Mouse (Mus musculus): ENCODE measurements around the gene Slc35b1. TPM values are rescaled to one million over a fixed set of nuclear protein-coding genes. Genes with fewer than 3 reads are reported as not detected.

The Slc35b1 gene
- polyA plus RNA-seq, 1 experiment from 2014 or later, result 128 TPM

- H3K4me2 ChIP-seq (replicated peaks), result no peak overlapping the region
- H3K9ac ChIP-seq, result no peak overlapping the region
- no peak overlapping the region for H3K4me3 ChIP-seq
- ATAC-seq (ENCODE audit: low FRiP score), result no peak
- no peaks in the 10 kb centered on the region for H3K27me3 ChIP-seq
- H3K9me3 ChIP-seq (replicated peaks), result no peaks in the 10 kb centered on the region
- WGBS, result 90% methylated on average over 5 of the region's 5 CpGs
- peaks cover 20% of the 10 kb centered on the region for H3K4me1 ChIP-seq
- no peak overlapping the region for H3K27ac ChIP-seq
- 0 out of 2 replicates have a peak, but pooled peaks cover 7% of the 10 kb centered on the region for H3K36me3 ChIP-seq
These were observed 32.8 kb downstream of the Slc35b1 start for GRCm38 (mm10) chr11:95417341-95417740.

DNA sequence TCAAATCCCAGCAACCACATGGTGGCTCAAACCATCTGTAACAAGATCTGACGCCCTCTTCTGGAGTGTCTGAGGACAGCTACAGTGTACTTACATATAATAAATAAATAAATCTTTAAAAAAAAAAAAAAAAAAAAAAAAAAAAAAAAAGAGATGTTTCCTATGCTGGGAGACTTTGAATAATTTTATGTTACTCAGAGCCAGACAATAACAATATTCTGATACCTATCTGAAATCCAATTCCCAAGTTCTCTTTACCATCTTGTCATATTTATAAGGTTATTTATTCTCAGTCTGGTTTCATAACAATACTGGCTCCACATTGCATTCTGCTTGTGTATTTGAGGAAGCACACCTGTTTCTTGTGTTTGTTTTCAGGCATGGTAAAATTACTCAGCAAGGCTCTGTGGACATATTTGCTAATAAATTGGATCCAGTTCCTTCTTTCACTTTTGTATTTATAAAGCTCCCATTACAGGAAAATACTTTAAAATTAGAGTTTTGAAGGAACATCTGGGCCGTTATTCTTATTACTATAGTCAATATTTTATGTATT is 36.5 kb downstream of the Slc35b1 start:
- Histone ChIP-seq H3K27ac (no peak overlapping the region), H3K36me3 (0 out of 2 replicates have a peak, but pooled peaks cover 7% of the 10 kb centered on the region), H3K4me3 (no peak overlapping the region), H3K27me3 (no peaks in the 10 kb centered on the region), H3K9ac (no peak overlapping the region), H3K9me3 (replicated peaks) (no peaks in the 10 kb centered on the region), H3K4me1 (peaks cover 9% of the 10 kb centered on the region), H3K4me2 (replicated peaks) (no peak overlapping the region)
- ATAC-seq (ENCODE audit: low FRiP score), result no peak
- 73% methylated on average over 2 of the region's 2 CpGs for WGBS

DNA sequence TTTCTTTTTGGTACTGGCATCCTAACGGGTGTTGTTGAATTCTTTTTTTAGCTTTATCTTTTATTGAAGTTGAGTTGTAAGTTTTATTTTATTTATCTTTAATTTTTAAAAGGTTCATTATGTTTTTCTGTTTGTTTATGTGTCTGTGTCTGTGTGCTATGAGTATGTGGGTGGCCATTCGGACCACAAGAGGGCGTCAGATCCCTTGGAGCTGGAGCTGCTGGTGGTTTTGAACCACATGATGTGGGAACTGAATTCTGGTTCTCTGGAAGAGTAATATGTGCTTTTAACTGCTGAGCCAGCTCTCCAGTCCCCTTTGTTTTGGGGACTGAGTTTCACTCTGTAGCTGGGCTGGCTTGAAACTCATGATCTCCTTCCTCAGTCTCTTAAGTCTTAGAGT is 39.0 kb downstream of the Slc35b1 start:
- 85% methylated on average over 3 of the region's 3 CpGs for WGBS
- H3K27me3 ChIP-seq, result no peaks in the 10 kb centered on the region
- H3K9me3 ChIP-seq (replicated peaks), result no peaks in the 10 kb centered on the region
- H3K4me1 ChIP-seq, result no peaks in the 10 kb centered on the region
- no peak for ATAC-seq (ENCODE audit: low FRiP score)
- H3K36me3 ChIP-seq, result 0 out of 2 replicates have a peak, but pooled peaks cover 7% of the 10 kb centered on the region
- H3K4me2 ChIP-seq (replicated peaks), result no peak overlapping the region
- H3K9ac ChIP-seq, result no peak overlapping the region
- no peak overlapping the region for H3K27ac ChIP-seq
- H3K4me3 ChIP-seq, result no peak overlapping the region

DNA sequence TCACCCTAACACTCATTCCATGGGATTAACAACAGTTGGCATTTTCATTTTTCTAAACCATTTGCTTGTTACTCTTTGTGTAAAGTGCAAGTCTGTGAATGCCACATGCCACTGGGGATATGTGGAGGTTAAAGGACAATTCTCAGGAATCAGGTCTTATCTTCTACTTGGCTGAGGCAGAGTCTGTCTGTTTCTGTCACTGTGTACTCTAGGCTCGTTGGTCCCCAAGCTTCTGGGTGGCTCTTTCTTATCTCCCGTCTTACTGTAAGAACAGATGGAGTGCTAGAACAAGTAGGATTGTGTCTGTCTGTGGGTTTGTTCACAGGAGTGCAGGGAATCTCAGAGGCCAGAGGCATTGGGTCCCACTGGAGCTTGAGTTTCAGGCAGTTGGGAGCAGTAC is 46.9 kb downstream of the Slc35b1 start:
- H3K9me3 ChIP-seq (replicated peaks), result no peaks in the 10 kb centered on the region
- H3K9ac ChIP-seq, result no peak overlapping the region
- no peak overlapping the region for H3K27ac ChIP-seq
- H3K4me3 ChIP-seq, result no peak overlapping the region
- WGBS, result 88% methylated on average over 2 of the region's 2 CpGs
- H3K27me3 ChIP-seq, result no peaks in the 10 kb centered on the region
- H3K4me2 ChIP-seq (replicated peaks), result no peak overlapping the region
- ATAC-seq (ENCODE audit: low FRiP score), result no peak
- no peaks in the 10 kb centered on the region for H3K4me1 ChIP-seq
- H3K36me3 ChIP-seq, result no peaks in the 10 kb centered on the region

DNA sequence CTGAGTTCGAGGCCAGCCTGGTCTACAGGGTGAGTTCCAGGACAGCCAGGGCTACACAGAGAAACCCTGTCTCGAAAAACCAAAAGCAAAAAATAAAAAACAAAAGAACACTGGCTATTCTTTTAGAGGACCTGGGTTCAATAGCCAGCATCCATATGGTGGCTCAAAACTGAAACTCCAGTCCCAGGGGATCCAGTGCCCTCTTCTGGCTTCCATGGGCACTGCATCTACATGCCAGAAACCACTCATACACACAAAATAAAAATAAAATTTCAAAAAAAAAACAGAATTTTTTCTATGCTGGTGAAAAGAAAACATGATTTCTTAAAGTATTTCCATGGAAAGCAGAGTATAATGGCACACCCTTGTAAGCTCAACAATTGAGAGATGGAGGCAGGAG is 47.7 kb downstream of the Slc35b1 start:
- Histone ChIP-seq H3K4me1 (no peaks in the 10 kb centered on the region), H3K27me3 (no peaks in the 10 kb centered on the region), H3K36me3 (no peaks in the 10 kb centered on the region), H3K27ac (no peak overlapping the region), H3K4me2 (replicated peaks) (no peak overlapping the region), H3K9me3 (replicated peaks) (no peaks in the 10 kb centered on the region), H3K4me3 (no peak overlapping the region), H3K9ac (no peak overlapping the region)
- no peak for ATAC-seq (ENCODE audit: low FRiP score)
- 87% methylated on average over 2 of the region's 2 CpGs for WGBS

Other genes with a start within 250 kb of the Slc35b1 start
- gene Dlx4, start 238.4 kb upstream of the Slc35b1 start, polyA plus RNA-seq (2016; fragmentation: Nextera tagmentation; extraction: Ambion mirVana), result 0.21 and 1.2 TPM in 2 replicates
- gene Tac4, start 123.2 kb upstream of the Slc35b1 start, polyA plus RNA-seq (2016; fragmentation: Nextera tagmentation; extraction: Ambion mirVana), result 0.18 and 0.22 TPM in 2 replicates
- gene Kat7, start 74.4 kb upstream of the Slc35b1 start, polyA plus RNA-seq (2016; fragmentation: Nextera tagmentation; extraction: Ambion mirVana), result 71.8 and 73.6 TPM in 2 replicates
- gene Fam117a, start 47.7 kb upstream of the Slc35b1 start, polyA plus RNA-seq (2016; fragmentation: Nextera tagmentation; extraction: Ambion mirVana), result 11.7 and 11.9 TPM in 2 replicates
- gene Spop, start 29.4 kb downstream of the Slc35b1 start, polyA plus RNA-seq (2016; fragmentation: Nextera tagmentation; extraction: Ambion mirVana), result 204 and 215 TPM in 2 replicates
- gene Nxph3, start 129.9 kb downstream of the Slc35b1 start, polyA plus RNA-seq (2016; fragmentation: Nextera tagmentation; extraction: Ambion mirVana), result 0.75 and 0.81 TPM in 2 replicates
- gene Ngfr, start 203.0 kb downstream of the Slc35b1 start, polyA plus RNA-seq (2016; fragmentation: Nextera tagmentation; extraction: Ambion mirVana), result 38.6 and 41.3 TPM in 2 replicates

Data from hindbrain, embryonic 12.5 days (tissue).